Mouse (Mus musculus): ENCODE data around the gene Ccdc148. TPM values are rescaled to one million over a fixed set of nuclear protein-coding genes. Genes with fewer than 3 reads are reported as not detected.

The Ccdc148 gene
- polyA plus RNA-seq, 1 experiment from 2014 or later = 0.51 TPM

DNA sequence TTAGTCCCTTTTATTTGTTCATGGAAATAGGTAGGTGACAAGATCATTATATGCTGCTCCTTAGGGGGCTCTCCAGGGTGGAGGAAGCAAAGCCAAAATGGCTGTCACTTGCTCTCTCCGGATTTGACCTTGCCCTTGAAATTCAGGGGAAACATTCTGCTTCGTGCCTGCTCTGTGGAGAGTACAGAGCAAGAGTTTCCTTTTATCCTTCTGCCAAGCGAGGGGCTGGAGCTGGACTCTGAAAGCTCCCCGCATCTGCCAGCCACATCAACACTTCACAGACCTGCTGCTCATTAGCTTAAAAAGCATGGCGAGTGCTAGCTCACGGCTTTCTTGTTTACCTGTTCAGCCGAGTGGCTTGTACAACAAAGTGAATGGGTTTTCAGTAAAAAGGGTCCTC, 373.1 kb downstream of the Ccdc148 start:
- Histone ChIP-seq H3K4me3 (ENCODE audit: low read depth, low read length) (no peak overlapping the region), H3K4me1 (replicated peaks; ENCODE audit: control insufficient read depth, insufficient read depth, low read length) (0 out of 2 replicates have a peak, but pooled peaks cover 12% of the 10 kb centered on the region), H3K27ac (ENCODE audit: low read depth) (no peak overlapping the region), H3K36me3 (ENCODE audit: control insufficient read depth, insufficient read depth, low read length) (no peaks in the 10 kb centered on the region), H3K4me2 (ENCODE audit: low read length) (no peak overlapping the region), H3K9me3 (ENCODE audit: control insufficient read depth, low read length) (no peaks in the 10 kb centered on the region), H3K9ac (ENCODE audit: low read length) (no peak overlapping the region), H3K27me3 (replicated peaks; ENCODE audit: control insufficient read depth, insufficient read depth, low read length) (no peaks in the 10 kb centered on the region)
- ATAC-seq (replicated peaks; ENCODE audit: low FRiP score, low TSS enrichment, low read depth) (no peak), DNase-seq (ENCODE audit: low spot score) (no peak)
- WGBS = 48% methylated on average over 7 of the region's 7 CpGs

DNA sequence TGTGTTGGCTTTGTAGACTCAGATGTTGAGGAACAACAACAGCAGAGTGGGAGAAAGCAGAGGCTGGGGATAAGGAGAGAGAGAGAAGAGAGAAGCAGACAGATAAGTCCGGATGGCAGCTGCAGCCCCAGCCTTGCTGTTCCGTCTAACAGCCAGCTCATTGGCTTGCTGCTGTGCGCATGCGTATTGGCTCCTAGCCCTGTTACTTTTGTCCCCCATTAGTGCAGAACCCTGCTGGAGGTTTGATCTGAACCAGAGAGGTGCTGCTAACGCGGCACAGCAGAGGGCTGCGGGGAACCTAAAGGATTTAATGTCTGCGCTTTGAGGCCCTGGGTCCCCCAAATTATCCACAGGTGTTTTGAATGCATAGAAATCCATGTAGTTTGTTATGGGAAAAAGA, 373.8 kb downstream of the Ccdc148 start:
- Histone ChIP-seq H3K4me3 (ENCODE audit: low read depth, low read length) (no peak overlapping the region), H3K4me1 (replicated peaks; ENCODE audit: control insufficient read depth, insufficient read depth, low read length) (0 out of 2 replicates have a peak, but pooled peaks cover 8% of the 10 kb centered on the region), H3K27me3 (replicated peaks; ENCODE audit: control insufficient read depth, insufficient read depth, low read length) (no peaks in the 10 kb centered on the region), H3K36me3 (ENCODE audit: control insufficient read depth, insufficient read depth, low read length) (no peaks in the 10 kb centered on the region), H3K4me2 (ENCODE audit: low read length) (no peak overlapping the region), H3K9me3 (ENCODE audit: control insufficient read depth, low read length) (no peaks in the 10 kb centered on the region), H3K27ac (ENCODE audit: low read depth) (no peak overlapping the region), H3K9ac (ENCODE audit: low read length) (no peak overlapping the region)
- ATAC-seq (replicated peaks; ENCODE audit: low FRiP score, low TSS enrichment, low read depth) (no peak), DNase-seq (ENCODE audit: low spot score) (no peak)
- whole genome bisulfite sequencing = 63% methylated on average over 8 of the region's 8 CpGs

DNA sequence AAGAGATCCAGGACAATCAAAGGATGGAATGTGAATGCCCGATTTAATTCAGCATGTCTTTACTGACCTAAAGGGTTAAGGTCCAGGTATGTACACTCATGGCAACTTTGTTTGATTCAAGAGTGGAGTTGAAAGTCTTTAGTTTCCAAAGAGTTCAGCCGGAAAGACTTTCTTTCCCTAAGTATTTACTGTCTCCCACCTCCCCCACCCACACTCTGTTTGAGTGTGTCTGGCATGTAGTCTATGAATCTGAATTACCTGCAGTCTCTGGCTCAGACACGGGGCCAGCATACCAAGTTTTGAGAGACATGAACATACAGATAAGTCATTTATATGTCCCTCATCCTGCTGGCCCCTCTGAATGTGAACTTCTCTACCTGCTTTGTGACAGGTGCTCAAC, 374.3 kb downstream of the Ccdc148 start:
- H3K27ac ChIP-seq (ENCODE audit: low read depth) = no peak overlapping the region
- DNase-seq (ENCODE audit: low spot score) = no peak
- H3K9me3 ChIP-seq (ENCODE audit: control insufficient read depth, low read length) = no peaks in the 10 kb centered on the region
- no peak for ATAC-seq (replicated peaks; ENCODE audit: low FRiP score, low TSS enrichment, low read depth)
- no peaks in the 10 kb centered on the region for H3K27me3 ChIP-seq (replicated peaks; ENCODE audit: control insufficient read depth, insufficient read depth, low read length)
- WGBS = 42% methylated on average over 3 of the region's 3 CpGs
- H3K4me3 ChIP-seq (ENCODE audit: low read depth, low read length) = no peak overlapping the region
- H3K4me2 ChIP-seq (ENCODE audit: low read length) = no peak overlapping the region
- no peak overlapping the region for H3K9ac ChIP-seq (ENCODE audit: low read length)
- H3K4me1 ChIP-seq (replicated peaks; ENCODE audit: control insufficient read depth, insufficient read depth, low read length) = 0 out of 2 replicates have a peak, but pooled peaks cover 8% of the 10 kb centered on the region
- H3K36me3 ChIP-seq (ENCODE audit: control insufficient read depth, insufficient read depth, low read length) = no peaks in the 10 kb centered on the region

GRCm38 (mm10) chr2:58783526-58783925, 377.0 kb downstream of the Ccdc148 start:
- no peak overlapping the region for H3K4me3 ChIP-seq (ENCODE audit: low read depth, low read length)
- H3K27me3 ChIP-seq (replicated peaks; ENCODE audit: control insufficient read depth, insufficient read depth, low read length) = no peaks in the 10 kb centered on the region
- no peak overlapping the region for H3K27ac ChIP-seq (ENCODE audit: low read depth)
- no peak overlapping the region for H3K9ac ChIP-seq (ENCODE audit: low read length)
- H3K9me3 ChIP-seq (ENCODE audit: control insufficient read depth, low read length) = no peaks in the 10 kb centered on the region
- no peak for DNase-seq (ENCODE audit: low spot score)
- H3K4me2 ChIP-seq (ENCODE audit: low read length) = no peak overlapping the region
- H3K36me3 ChIP-seq (ENCODE audit: control insufficient read depth, insufficient read depth, low read length) = no peaks in the 10 kb centered on the region
- WGBS = 67% methylated on average over 1 of the region's 1 CpGs
- 0 out of 2 replicates have a peak, but pooled peaks cover 8% of the 10 kb centered on the region for H3K4me1 ChIP-seq (replicated peaks; ENCODE audit: control insufficient read depth, insufficient read depth, low read length)
- ATAC-seq (replicated peaks; ENCODE audit: low FRiP score, low TSS enrichment, low read depth) = no peak

GRCm38 (mm10) chr2:58778986-58779495, 381.4 kb downstream of the Ccdc148 start:
- 90% methylated on average over 3 of the region's 3 CpGs for WGBS
- ATAC-seq (replicated peaks; ENCODE audit: low FRiP score, low TSS enrichment, low read depth) (no peak), DNase-seq (ENCODE audit: low spot score) (no peak)
- Histone ChIP-seq H3K27ac (ENCODE audit: low read depth) (no peak overlapping the region), H3K4me2 (ENCODE audit: low read length) (no peak overlapping the region), H3K9me3 (ENCODE audit: control insufficient read depth, low read length) (no peaks in the 10 kb centered on the region), H3K36me3 (ENCODE audit: control insufficient read depth, insufficient read depth, low read length) (no peaks in the 10 kb centered on the region), H3K4me1 (replicated peaks; ENCODE audit: control insufficient read depth, insufficient read depth, low read length) (no peaks in the 10 kb centered on the region), H3K4me3 (ENCODE audit: low read depth, low read length) (no peak overlapping the region), H3K9ac (ENCODE audit: low read length) (no peak overlapping the region), H3K27me3 (replicated peaks; ENCODE audit: control insufficient read depth, insufficient read depth, low read length) (no peaks in the 10 kb centered on the region)

- no peak for DNase-seq (ENCODE audit: low spot score)
- Histone ChIP-seq H3K27me3 (replicated peaks; ENCODE audit: control insufficient read depth, insufficient read depth, low read length) (no peaks in the 10 kb centered on the region), H3K9ac (ENCODE audit: low read length) (no peak overlapping the region), H3K9me3 (ENCODE audit: control insufficient read depth, low read length) (no peaks in the 10 kb centered on the region), H3K27ac (ENCODE audit: low read depth) (no peak overlapping the region), H3K4me2 (ENCODE audit: low read length) (no peak overlapping the region), H3K36me3 (ENCODE audit: control insufficient read depth, insufficient read depth, low read length) (no peaks in the 10 kb centered on the region), H3K4me1 (replicated peaks; ENCODE audit: control insufficient read depth, insufficient read depth, low read length) (no peaks in the 10 kb centered on the region), H3K4me3 (ENCODE audit: low read depth, low read length) (no peak overlapping the region)
- 86% methylated on average over 9 of the region's 9 CpGs for WGBS
- no peak for ATAC-seq (replicated peaks; ENCODE audit: low FRiP score, low TSS enrichment, low read depth)
These were observed 386.6 kb downstream of the Ccdc148 start for GRCm38 (mm10) chr2:58773833-58774232.

Other genes starting within 250 kb of the Ccdc148 start
- gene Pkp4, start 167 bp upstream of the Ccdc148 start, polyA plus RNA-seq (2014; fragmentation: Nextera tagmentation; extraction: Ambion mirVana) = 24.4 and 25.6 TPM in 2 replicates